8 mouse cellular contexts compared by ENCODE assay signal in genomic region chr14:118616698-118617311, GRCm38 (mm10).
A peak's percentile ranks its signal among the peaks of the same experiment; 100 is the strongest.
DNase-seq lines count a peak whose midpoint lies in the region.

No protein-coding gene starts in this region.

- intact Hi-C loops in gastrocnemius, postnatal 14 days (cut with DNase I; ENCODE audit: low total_unique reads), result loop anchor here (2.0 to 5.0 kb wide), 2 partner anchors 154 to 200 kb away; no protein-coding TSS in a partner anchor

- peak; percentile 65 for DNase-seq in gastrocnemius, adult 18-20 months (ENCODE audit: low spot score)
- DNase-seq in gastrocnemius, postnatal 25 days, result no peak
- DNase-seq in T-cell, adult 2 months (ENCODE audit: low spot score), result peak; percentile 16
- peak; percentile 84 to 86 for DNase-seq in cerebellum, postnatal 10 days
- DNase-seq in gastrocnemius, postnatal 14 days, result peak; percentile 36
- DNase-seq in layer of hippocampus, adult 11-12 months (ENCODE audit: low spot score), result peak; percentile 76
- DNase-seq in lung, postnatal 25 days (ENCODE audit: low spot score), result peak; percentile 39
- peak; percentile 75 to 81 for DNase-seq in right cerebral cortex, adult 2 months (ENCODE audit: low spot score in 2 of 2)
